Mouse (Mus musculus) liver, embryonic 14.5 days (tissue): ENCODE data around the gene Phpt1. TPM values are rescaled to one million over a fixed set of nuclear protein-coding genes. Genes with fewer than 3 reads are reported as not detected.
A peak's percentile ranks its signal among the peaks of the same experiment; 100 is the strongest.

Experiments used
- ATAC-seq: fragments of 200-750 bp; cut with Nextera tagmentation; 2 replicates; pipeline ENCODE4 v1.8.0; 2017; ENCODE audit warnings: moderate number of reproducible peaks, mild to moderate bottlenecking, moderate library complexity; ENCODE audit not compliant: insufficient read depth
- DNase-seq, 3 experiments: peaks; one replicate each; pipeline ENCODE4 v3.0.0-alpha.2; 2012 to 2013; ENCODE audit warnings: low read depth in 3 of 3, low spot score in 3 of 3
- H3K27ac ChIP-seq: fragments of 300-500 bp; sonication (generic); 2 replicates; pipeline ENCODE4 v1.5.1; 2014; ENCODE audit warnings: moderate library complexity, mild to moderate bottlenecking, control low read depth, inconsistent platforms
- H3K27me3 ChIP-seq: fragments of 300-500 bp; sonication (generic); 2 replicates; pipeline ENCODE4 v1.6.1; 2014; ENCODE audit warnings: mild to moderate bottlenecking, low read length, moderate library complexity; ENCODE audit not compliant: control insufficient read depth, insufficient read depth
- H3K36me3 ChIP-seq: fragments of 300-500 bp; sonication (generic); replicated peaks from 2 replicates; pipeline ENCODE4 v1.6.1; 2014; ENCODE audit warnings: low read depth; ENCODE audit not compliant: control insufficient read depth, insufficient read depth
- H3K4me1 ChIP-seq, 2 experiments: fragments of 200-500 bp in 1 of 2; fragments of 300-500 bp in 1 of 2; sonication (generic) in 1 of 2; replicated peaks; 2 replicates each; pipeline ENCODE4 v1.6.1; 2012 to 2014; ENCODE audit warnings: antibody characterized with exemption in 1 of 2, inconsistent platforms in 1 of 2, low read length in 1 of 2; ENCODE audit not compliant: control insufficient read depth in 2 of 2, insufficient read depth in 2 of 2
- H3K4me2 ChIP-seq: fragments of 300-500 bp; sonication (generic); 2 replicates; pipeline ENCODE4 v1.6.1; 2014; ENCODE audit warnings: low read depth, mild to moderate bottlenecking, control low read depth, moderate library complexity
- H3K4me3 ChIP-seq, 2 experiments: fragments of 200-500 bp in 1 of 2; fragments of 300-500 bp in 1 of 2; sonication (generic) in 1 of 2; 2 replicates each; pipeline ENCODE4 v1.5.1; 2012 to 2014; ENCODE audit warnings: low read depth in 2 of 2, low read length in 2 of 2, mild to moderate bottlenecking in 2 of 2, control low read depth in 1 of 2, inconsistent platforms in 1 of 2, moderate library complexity in 1 of 2; ENCODE audit not compliant: insufficient read depth in 1 of 2
- H3K9ac ChIP-seq: fragments of 300-500 bp; sonication (generic); replicated peaks from 2 replicates; pipeline ENCODE4 v1.6.1; 2014; ENCODE audit warnings: mild to moderate bottlenecking, control low read depth, moderate library complexity
- H3K9me3 ChIP-seq: fragments of 300-500 bp; sonication (generic); 2 replicates; pipeline ENCODE4 v1.6.1; 2016; ENCODE audit warnings: low read length, mixed read lengths; ENCODE audit not compliant: control insufficient read depth
- CTCF ChIP-seq: IDR thresholded peaks from 2 replicates; pipeline ENCODE4 v1.5.1; 2016; ENCODE audit warnings: antibody characterized with exemption, low read depth, control low read depth
- EP300 ChIP-seq: IDR thresholded peaks from 2 replicates; pipeline ENCODE4 v1.6.1; 2016; ENCODE audit warnings: antibody characterized with exemption, low read depth
- WGBS: fragments of 180-500 bp; shearing (Covaris S2); extraction: QIAGEN DNeasy Blood & Tissue Kit; methylation state at CpG from one replicate; pipeline ENCODE4 v1.1.7; 2014; ENCODE audit not compliant: insufficient replicate concordance; 5-methylcytosine and 5-hydroxymethylcytosine counted together
- polyA plus RNA-seq, 2 experiments: library from polyadenylated mRNA; depleted of rRNA in 1 of 2; stranded (reverse) in 1 of 2; unstranded in 1 of 2; fragments of >200 nt; fragmentation: Nextera tagmentation in 1 of 2; extraction: Ambion mirVana in 1 of 2; gene quantifications; 2 replicates each; pipeline versions ENCODE4 v1.2.1 to v1.2.3; 2012 to 2014

The Phpt1 gene
- polyA plus RNA-seq, 2 experiments: 31.4 to 44.9 TPM

DNA sequence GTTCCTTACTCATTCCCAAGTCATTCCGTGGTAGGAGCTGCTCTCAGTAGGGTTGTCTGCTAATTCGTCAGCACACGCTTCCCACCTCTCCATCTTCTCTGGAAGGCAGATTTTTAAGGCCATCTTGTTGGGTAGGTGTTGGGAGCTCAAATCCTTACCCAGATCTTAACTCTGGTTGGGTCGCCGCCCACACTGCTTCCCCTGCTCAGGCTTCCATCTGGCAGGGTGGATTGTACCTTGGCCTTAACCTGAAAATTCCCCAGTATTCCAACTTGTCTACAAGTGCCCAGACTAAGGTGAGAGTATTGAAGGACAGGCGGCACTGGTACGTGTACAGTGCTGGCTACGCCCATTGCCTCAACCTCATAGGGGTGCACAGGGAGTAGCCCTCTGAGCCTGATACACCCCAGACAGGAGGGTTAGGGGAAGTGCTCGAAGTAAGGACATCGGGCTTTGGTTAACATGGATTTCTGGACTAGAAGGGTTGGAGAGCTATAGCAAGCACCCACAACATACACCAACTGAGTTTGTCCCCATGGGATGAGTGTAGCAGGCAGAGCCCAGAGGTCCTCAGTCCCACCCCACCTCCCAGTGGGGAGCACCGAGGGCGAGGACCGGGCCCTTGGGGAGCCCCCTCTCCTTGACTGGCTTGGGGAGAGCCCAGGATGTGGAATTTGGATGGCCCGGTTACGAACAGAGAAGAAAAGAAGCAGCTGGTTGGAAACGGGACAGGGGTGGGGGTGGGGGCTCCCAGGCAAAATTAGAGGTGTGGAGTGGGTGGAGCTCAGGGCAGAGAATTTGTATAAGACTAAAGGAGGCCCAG lies 1.2 kb upstream of the Phpt1 start:
- Histone ChIP-seq H3K9ac (no peak overlapping the region), H3K4me2 (peak overlapping the region; percentile 86), H3K4me1 (peaks cover 10 to 13% of the 10 kb centered on the region in 2 experiments), H3K27me3 (peaks cover 58% of the 10 kb centered on the region), H3K27ac (no peak overlapping the region), H3K4me3 (no peak overlapping the region), H3K9me3 (no peaks in the 10 kb centered on the region), H3K36me3 (no peaks in the 10 kb centered on the region)
- ATAC-seq: no peak
- 71% methylated on average over 16 of the region's 16 CpGs for WGBS
- no peak for DNase-seq
- TF ChIP-seq CTCF: no peak
- TF ChIP-seq EP300: no peak

DNA sequence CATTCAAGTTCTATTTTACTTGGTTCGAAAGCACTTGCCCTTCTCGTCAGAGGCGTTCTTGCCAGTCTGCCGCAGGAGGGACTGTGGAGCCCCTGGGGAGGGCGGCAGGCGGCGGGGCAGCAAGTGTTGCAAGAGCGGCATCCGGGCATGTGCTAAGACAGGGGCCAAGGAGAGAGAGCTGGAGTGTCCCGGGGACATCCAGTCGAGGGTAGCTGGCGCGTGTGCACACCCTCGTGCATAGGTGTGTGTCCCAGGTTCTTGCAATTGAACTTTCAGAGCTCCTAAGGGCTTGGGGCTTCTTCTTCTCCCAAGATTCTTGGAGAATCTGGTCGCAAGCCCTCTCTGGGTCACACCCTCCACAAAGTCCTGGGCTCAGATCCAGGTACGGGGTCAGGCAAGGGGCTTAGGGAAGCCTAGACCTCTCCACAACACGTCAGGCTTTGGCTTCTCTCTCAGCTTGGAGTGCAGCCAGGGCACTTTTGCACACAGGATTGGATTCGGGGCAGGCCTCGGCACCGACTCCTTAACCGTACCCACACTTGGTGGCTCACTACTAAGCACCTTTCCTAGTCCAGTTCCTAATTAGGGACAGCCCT lies 506 bp upstream of the Phpt1 start:
- DNase-seq: no peak
- peak overlapping the region; percentile 86 for H3K4me2 ChIP-seq
- peak overlapping the region; percentile 59 to 88 for H3K4me3 ChIP-seq
- no peaks in the 10 kb centered on the region for H3K36me3 ChIP-seq
- H3K9me3 ChIP-seq: no peaks in the 10 kb centered on the region
- H3K27me3 ChIP-seq: peaks cover 52% of the 10 kb centered on the region
- TF ChIP-seq EP300: no peak
- H3K4me1 ChIP-seq: peaks cover 10 to 13% of the 10 kb centered on the region in 2 experiments
- H3K9ac ChIP-seq: peak overlapping the region; percentile 57
- WGBS: 22% methylated on average over 21 of the region's 21 CpGs
- no peak overlapping the region for H3K27ac ChIP-seq
- no peak for ATAC-seq

DNA sequence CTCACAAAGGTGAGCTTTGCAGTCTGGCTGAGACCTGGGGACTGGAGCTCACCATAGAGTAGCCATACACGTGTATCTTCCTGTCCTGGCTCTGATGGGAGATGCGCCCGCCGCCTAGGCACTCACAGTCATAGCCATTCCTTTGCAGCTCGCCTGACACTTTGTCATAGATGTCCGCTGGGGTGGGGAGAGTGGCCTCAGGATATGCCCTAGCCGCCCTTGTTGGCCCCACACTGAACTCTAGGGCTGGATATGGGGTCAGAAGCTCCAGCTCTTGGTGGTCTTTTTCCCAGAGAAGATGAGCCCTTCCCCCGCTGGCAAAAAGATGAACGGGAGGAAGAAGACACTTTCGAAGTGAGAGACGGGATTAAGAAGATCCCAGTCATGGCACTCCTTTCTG lies 888 bp downstream of the Phpt1 start:
- H3K9ac ChIP-seq: peak overlapping the region; percentile 31
- H3K4me3 ChIP-seq: peak overlapping the region; percentile 59 to 88
- H3K4me1 ChIP-seq: peaks cover 10 to 13% of the 10 kb centered on the region in 2 experiments
- 13% methylated on average over 11 of the region's 11 CpGs for WGBS
- TF ChIP-seq EP300 (no peak), CTCF (no peak)
- no peaks in the 10 kb centered on the region for H3K36me3 ChIP-seq
- no peak for DNase-seq
- no peak for ATAC-seq
- no peaks in the 10 kb centered on the region for H3K9me3 ChIP-seq
- H3K27ac ChIP-seq: no peak overlapping the region
- peak overlapping the region; percentile 86 for H3K4me2 ChIP-seq
- H3K27me3 ChIP-seq: peaks cover 38% of the 10 kb centered on the region

DNA sequence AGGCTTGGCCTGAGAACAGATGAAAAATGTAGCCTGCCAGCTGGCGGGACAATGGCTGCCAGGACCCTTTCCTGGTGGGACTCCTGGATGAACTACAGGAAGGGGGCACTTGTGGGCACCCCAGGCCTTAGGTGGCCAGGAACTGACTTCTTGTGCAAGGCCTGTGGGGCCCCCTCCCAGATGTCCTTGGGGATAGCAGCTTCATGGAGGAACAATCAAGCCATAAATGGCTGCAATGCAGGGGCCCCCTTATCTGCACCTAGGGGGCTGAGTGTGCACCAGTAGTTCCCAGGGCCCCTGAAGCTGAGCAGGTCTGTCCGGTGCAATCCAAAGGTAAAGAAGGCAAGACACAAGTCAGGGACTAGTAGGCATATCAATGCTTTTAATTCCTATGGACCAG lies 2.0 kb downstream of the Phpt1 start:
- H3K4me3 ChIP-seq: no peak overlapping the region
- 63% methylated on average over 2 of the region's 2 CpGs for WGBS
- TF ChIP-seq EP300 (no peak), CTCF (no peak)
- no peaks in the 10 kb centered on the region for H3K9me3 ChIP-seq
- DNase-seq: no peak
- peaks cover 10 to 13% of the 10 kb centered on the region in 2 experiments for H3K4me1 ChIP-seq
- H3K9ac ChIP-seq: no peak overlapping the region
- peaks cover 27% of the 10 kb centered on the region for H3K27me3 ChIP-seq
- H3K36me3 ChIP-seq: no peaks in the 10 kb centered on the region
- peak overlapping the region; percentile 86 for H3K4me2 ChIP-seq
- no peak overlapping the region for H3K27ac ChIP-seq
- ATAC-seq: no peak

GRCm38 (mm10) chr2:25571221-25571620 lies 3.8 kb downstream of the Phpt1 start:
- Histone ChIP-seq H3K27me3 (peaks cover 8% of the 10 kb centered on the region), H3K9ac (no peak overlapping the region), H3K4me1 (peaks cover 10 to 13% of the 10 kb centered on the region in 2 experiments), H3K4me2 (no peak overlapping the region), H3K4me3 (no peak overlapping the region), H3K9me3 (no peaks in the 10 kb centered on the region), H3K36me3 (no peaks in the 10 kb centered on the region), H3K27ac (no peak overlapping the region)
- 63% methylated on average over 4 of the region's 4 CpGs for WGBS
- DNase-seq (no peak), ATAC-seq (no peak)
- TF ChIP-seq CTCF: no peak
- TF ChIP-seq EP300: no peak
